Mouse (Mus musculus): ENCODE measurements around the gene Vcan. TPM values are rescaled to one million over a fixed set of nuclear protein-coding genes. Genes with fewer than 3 reads are reported as not detected.

The Vcan gene
- total and polyA plus RNA-seq, 2 experiments from 2014 or later: 25.0 to 70.9 TPM

DNA sequence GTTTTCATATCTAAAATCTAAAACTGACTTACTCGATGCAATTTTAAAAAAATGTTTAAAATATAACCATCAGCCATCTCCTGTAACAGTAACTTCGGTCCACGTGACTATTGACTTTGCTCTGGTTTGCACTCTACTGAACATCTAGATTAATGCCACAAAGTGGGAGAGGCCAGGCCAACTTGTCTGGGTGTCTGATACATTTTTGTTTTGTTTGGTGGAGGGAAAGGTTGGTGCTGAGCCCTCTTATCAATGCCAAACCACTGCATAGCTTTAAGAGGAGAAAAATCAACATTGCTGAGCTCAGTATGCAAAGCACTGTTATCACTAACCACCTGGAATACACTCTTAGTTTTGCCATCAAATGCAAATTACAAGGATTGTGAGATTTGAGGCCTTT lies 58.8 kb downstream of the Vcan start:
- DNase-seq (no peak), ATAC-seq (no peak)
- Histone ChIP-seq H3K9me3 (ENCODE audit: low read length) (no peaks in the 10 kb centered on the region), H3K36me3 (ENCODE audit: insufficient read depth) (peaks cover 19% of the 10 kb centered on the region), H3K4me1 (ENCODE audit: insufficient read depth) (no peaks in the 10 kb centered on the region), H3K4me2 (ENCODE audit: low read depth) (no peak overlapping the region), H3K4me3 (ENCODE audit: low read depth, low read length) (no peak overlapping the region), H3K27me3 (ENCODE audit: insufficient read depth, low read length) (no peaks in the 10 kb centered on the region), H3K27ac (ENCODE audit: low read depth, low read length) (no peak overlapping the region), H3K9ac (no peak overlapping the region)
- 98% methylated on average over 3 of the region's 3 CpGs for WGBS
- no peak for TF ChIP-seq CTCF (IDR thresholded peaks at IDR 0.05; ENCODE audit: low read depth)

DNA sequence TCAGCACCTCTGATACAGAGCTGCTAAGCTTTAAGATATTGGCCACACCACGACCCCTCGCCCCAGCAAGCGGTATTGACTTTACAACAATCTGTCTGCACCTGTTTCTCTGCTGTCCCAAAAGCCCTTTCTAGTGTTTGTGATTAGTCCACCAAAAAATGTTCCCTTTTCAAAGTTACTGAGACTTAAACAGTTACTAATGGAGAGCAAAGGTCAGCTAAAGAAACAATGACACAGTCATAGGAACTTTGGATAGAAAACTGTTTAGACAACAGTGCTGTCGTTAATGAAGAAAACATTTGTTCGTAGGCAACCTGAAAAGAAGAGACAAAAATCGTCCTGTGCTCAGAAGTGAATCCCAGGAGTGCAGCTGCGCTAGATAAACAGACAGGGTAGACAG lies 60.1 kb downstream of the Vcan start:
- H3K4me3 ChIP-seq (ENCODE audit: low read depth, low read length): no peak overlapping the region
- H3K36me3 ChIP-seq (ENCODE audit: insufficient read depth): peaks cover 20% of the 10 kb centered on the region; the same call in 1 of the 2 replicates
- H3K9ac ChIP-seq: no peak overlapping the region
- no peaks in the 10 kb centered on the region for H3K27me3 ChIP-seq (ENCODE audit: insufficient read depth, low read length)
- 74% methylated on average over 7 of the region's 7 CpGs for WGBS
- H3K9me3 ChIP-seq (ENCODE audit: low read length): no peaks in the 10 kb centered on the region
- no peaks in the 10 kb centered on the region for H3K4me1 ChIP-seq (ENCODE audit: insufficient read depth)
- TF ChIP-seq CTCF (IDR thresholded peaks at IDR 0.05; ENCODE audit: low read depth): no peak
- no peak overlapping the region for H3K27ac ChIP-seq (ENCODE audit: low read depth, low read length)
- no peak overlapping the region for H3K4me2 ChIP-seq (ENCODE audit: low read depth)
- no peak for ATAC-seq
- DNase-seq: no peak

DNA sequence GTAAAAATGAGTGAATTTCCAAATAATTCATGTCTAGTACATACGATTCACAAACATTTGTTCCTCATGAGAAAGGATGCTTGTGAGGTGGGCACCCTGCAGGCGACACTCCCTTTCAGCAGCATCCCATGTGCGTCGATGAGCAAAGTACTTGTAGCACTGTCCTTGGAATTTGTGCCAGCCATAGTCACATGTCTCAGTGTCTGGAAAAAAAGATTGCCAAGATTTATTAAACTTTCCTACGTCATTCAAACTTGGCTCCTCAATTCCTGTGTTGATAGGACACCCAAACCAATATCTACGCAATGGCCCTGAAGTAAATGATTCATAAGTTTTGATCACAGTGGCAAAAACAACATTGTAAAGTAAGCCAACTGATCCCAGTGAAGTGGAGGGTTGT lies 62.6 kb downstream of the Vcan start:
- no peak for TF ChIP-seq CTCF (IDR thresholded peaks at IDR 0.05; ENCODE audit: low read depth)
- Histone ChIP-seq H3K9ac (no peak overlapping the region), H3K27ac (ENCODE audit: low read depth, low read length) (no peak overlapping the region), H3K4me1 (ENCODE audit: insufficient read depth) (no peaks in the 10 kb centered on the region), H3K9me3 (ENCODE audit: low read length) (no peaks in the 10 kb centered on the region), H3K36me3 (ENCODE audit: insufficient read depth) (peaks cover 32% of the 10 kb centered on the region; the same call in 1 of the 2 replicates), H3K4me2 (ENCODE audit: low read depth) (no peak overlapping the region), H3K4me3 (ENCODE audit: low read depth, low read length) (no peak overlapping the region), H3K27me3 (ENCODE audit: insufficient read depth, low read length) (no peaks in the 10 kb centered on the region)
- no peak for ATAC-seq
- WGBS: 93% methylated on average over 6 of the region's 6 CpGs
- no peak for DNase-seq

DNA sequence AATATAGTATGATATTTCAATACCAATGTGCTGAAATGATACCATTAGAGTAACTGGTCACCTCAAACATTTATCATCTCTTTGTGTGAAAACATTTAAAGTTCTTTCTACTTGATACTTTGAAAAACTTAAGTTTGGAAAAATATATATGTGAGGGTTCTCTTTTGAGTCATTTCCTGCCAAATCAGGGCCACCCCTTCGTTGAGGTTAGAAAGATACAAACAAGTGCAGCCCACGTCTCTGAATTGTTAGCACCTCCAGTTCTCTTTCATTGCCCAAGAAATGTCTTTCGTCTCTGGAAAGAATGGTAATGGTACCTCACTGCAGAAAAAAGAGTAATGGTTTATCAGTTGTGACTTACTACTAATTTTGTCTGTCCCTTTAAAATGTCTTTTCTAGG lies 71.8 kb downstream of the Vcan start:
- WGBS: 82% methylated on average over 3 of the region's 3 CpGs
- H3K27me3 ChIP-seq (ENCODE audit: insufficient read depth, low read length): no peaks in the 10 kb centered on the region

DNA sequence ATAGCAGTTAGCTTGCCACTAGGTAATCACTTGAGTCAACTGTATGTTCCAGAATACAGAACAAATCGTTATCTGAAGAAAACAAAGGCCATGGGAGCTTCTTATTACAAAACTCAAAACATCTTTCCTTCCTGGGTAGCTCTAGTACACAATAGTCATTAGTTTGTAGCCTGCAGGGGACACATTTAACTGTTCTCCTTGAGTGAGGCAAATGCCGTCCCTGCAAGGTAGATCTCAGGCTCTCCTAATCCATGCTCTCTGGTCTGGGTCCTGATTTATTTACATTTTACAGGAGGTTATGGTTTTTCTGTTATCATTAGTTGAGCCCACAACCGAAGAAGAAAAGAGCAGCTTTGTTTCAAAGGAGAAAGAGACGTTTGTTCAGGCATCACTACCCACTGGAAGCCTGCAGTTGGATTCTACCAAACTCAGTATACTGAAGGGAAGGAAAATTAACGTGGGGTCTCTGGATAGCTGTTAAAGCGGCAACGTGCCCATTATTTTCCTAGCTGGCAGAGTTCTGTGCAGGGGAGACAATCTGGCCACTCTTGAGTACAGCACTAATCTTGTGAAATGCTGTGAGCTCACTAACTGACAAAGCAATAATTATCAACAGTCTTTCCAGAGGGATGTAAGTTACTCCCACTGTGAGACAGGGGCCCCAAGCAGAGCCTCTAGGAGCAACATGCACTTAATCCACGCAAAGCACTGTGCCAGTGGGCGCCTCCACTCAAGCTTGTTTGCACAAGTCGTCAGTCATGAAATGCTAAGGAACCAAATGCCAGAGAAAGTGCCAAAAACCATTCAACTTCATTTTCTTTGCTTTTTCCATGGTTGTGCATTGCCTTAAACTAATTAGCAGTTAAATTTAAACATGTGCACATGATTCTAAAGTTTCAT lies 73.1 kb downstream of the Vcan start:
- H3K4me1 ChIP-seq (ENCODE audit: insufficient read depth): 0 out of 2 replicates have a peak, but pooled peaks cover 3% of the 10 kb centered on the region
- H3K27me3 ChIP-seq (ENCODE audit: insufficient read depth, low read length): no peaks in the 10 kb centered on the region
- DNase-seq (peak; percentile 62), ATAC-seq (peak; percentile 92)
- TF ChIP-seq CTCF (IDR thresholded peaks at IDR 0.05; ENCODE audit: low read depth): no peak
- H3K9me3 ChIP-seq (ENCODE audit: low read length): no peaks in the 10 kb centered on the region
- H3K36me3 ChIP-seq (ENCODE audit: insufficient read depth): peaks cover 8% of the 10 kb centered on the region
- no peak overlapping the region for H3K4me3 ChIP-seq (ENCODE audit: low read depth, low read length)
- WGBS: 21% methylated on average over 10 of the region's 10 CpGs
- H3K9ac ChIP-seq: 0 out of 2 replicates have a peak overlapping the region, but pooled peaks have one; percentile 0
- no peak overlapping the region for H3K4me2 ChIP-seq (ENCODE audit: low read depth)
- no peak overlapping the region for H3K27ac ChIP-seq (ENCODE audit: low read depth, low read length)

More for the DNA sequence above, 71.8 kb downstream of the Vcan start:
- no peak for TF ChIP-seq CTCF (IDR thresholded peaks at IDR 0.05; ENCODE audit: low read depth)
- Histone ChIP-seq H3K27ac (ENCODE audit: low read depth, low read length) (no peak overlapping the region), H3K4me2 (ENCODE audit: low read depth) (no peak overlapping the region), H3K4me1 (ENCODE audit: insufficient read depth) (0 out of 2 replicates have a peak, but pooled peaks cover 3% of the 10 kb centered on the region), H3K36me3 (ENCODE audit: insufficient read depth) (peaks cover 16% of the 10 kb centered on the region), H3K9me3 (ENCODE audit: low read length) (no peaks in the 10 kb centered on the region), H3K4me3 (ENCODE audit: low read depth, low read length) (no peak overlapping the region), H3K9ac (no peak overlapping the region)
- DNase-seq: no peak
- no peak for ATAC-seq

DNA sequence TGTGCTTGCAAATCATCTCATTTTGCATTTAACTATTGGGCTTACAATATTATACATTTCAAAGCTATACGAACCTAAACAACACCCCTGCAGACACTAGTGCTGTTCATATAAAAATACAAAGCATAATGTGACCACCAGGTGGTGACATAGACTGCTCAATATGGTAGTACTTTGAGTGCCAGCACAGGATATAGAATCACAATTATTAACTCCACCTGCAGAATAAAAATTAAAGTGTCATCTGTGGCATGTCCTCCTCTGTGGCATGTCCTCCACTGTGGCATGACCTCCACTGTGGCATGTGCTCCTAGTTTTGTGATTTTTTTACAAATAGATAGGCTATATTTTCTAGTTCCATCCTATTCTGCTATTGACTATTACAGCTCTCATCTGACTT lies 74.2 kb downstream of the Vcan start:
- peak; percentile 70 for TF ChIP-seq CTCF (IDR thresholded peaks at IDR 0.05; ENCODE audit: low read depth)

DNA sequence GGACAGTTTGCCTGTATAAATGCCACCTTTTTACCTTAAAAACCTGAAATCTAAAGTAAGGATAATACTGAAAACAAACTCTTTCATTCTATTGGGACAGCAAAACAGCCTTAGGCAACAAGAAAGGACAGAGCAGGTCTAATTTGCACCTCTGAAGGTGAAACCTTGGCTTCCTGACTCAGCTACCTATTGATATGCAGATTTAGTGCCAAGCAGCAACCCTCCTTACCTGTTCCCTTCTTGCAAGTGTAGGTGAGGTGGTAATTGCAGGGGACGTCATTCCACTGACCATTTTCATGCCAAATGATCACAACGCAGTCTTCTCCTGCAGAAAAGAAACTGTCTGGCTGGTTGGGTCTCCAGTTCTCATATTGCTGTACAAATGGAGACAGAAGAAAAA lies 80.6 kb downstream of the Vcan start:
- Histone ChIP-seq H3K36me3 (ENCODE audit: insufficient read depth) (peaks cover 9% of the 10 kb centered on the region), H3K4me3 (ENCODE audit: low read depth, low read length) (no peak overlapping the region), H3K27ac (ENCODE audit: low read depth, low read length) (no peak overlapping the region), H3K9ac (no peak overlapping the region), H3K27me3 (ENCODE audit: insufficient read depth, low read length) (no peaks in the 10 kb centered on the region), H3K9me3 (ENCODE audit: low read length) (no peaks in the 10 kb centered on the region), H3K4me1 (ENCODE audit: insufficient read depth) (no peaks in the 10 kb centered on the region), H3K4me2 (ENCODE audit: low read depth) (no peak overlapping the region)
- TF ChIP-seq CTCF (IDR thresholded peaks at IDR 0.05; ENCODE audit: low read depth): no peak
- WGBS: 79% methylated on average over 2 of the region's 2 CpGs
- DNase-seq: no peak
- ATAC-seq: no peak

More for the DNA sequence above, 74.2 kb downstream of the Vcan start:
- ATAC-seq (peak; percentile 65), DNase-seq (peak; percentile 70)
- H3K27me3 ChIP-seq (ENCODE audit: insufficient read depth, low read length): no peaks in the 10 kb centered on the region
- H3K9me3 ChIP-seq (ENCODE audit: low read length): no peaks in the 10 kb centered on the region
- H3K4me3 ChIP-seq (ENCODE audit: low read depth, low read length): no peak overlapping the region
- 45% methylated on average over 1 of the region's 1 CpGs for WGBS
- no peak overlapping the region for H3K27ac ChIP-seq (ENCODE audit: low read depth, low read length)
- H3K36me3 ChIP-seq (ENCODE audit: insufficient read depth): peaks cover 8% of the 10 kb centered on the region
- no peak overlapping the region for H3K9ac ChIP-seq
- H3K4me2 ChIP-seq (ENCODE audit: low read depth): no peak overlapping the region
- H3K4me1 ChIP-seq (ENCODE audit: insufficient read depth): 0 out of 2 replicates have a peak, but pooled peaks cover 3% of the 10 kb centered on the region

Measured in forebrain, postnatal 0 days (tissue).